Mouse (Mus musculus) forelimb bud, embryonic 11.5 days (tissue): ENCODE measurements at regions not wholly inside any gene's neighbourhood (a gene's known extent, or its start where the extent isn't known, plus 50 kb on each side); places are given as distances from the start of the nearest gene placed in this dataset.
A peak's percentile ranks its signal among the peaks of the same experiment; 100 is the strongest.

ENCODE experiments used
- DNase-seq: peaks from one replicate; pipeline ENCODE4 v3.0.0-alpha.2; 2012; ENCODE audit warnings: low read depth, low spot score

DNA sequence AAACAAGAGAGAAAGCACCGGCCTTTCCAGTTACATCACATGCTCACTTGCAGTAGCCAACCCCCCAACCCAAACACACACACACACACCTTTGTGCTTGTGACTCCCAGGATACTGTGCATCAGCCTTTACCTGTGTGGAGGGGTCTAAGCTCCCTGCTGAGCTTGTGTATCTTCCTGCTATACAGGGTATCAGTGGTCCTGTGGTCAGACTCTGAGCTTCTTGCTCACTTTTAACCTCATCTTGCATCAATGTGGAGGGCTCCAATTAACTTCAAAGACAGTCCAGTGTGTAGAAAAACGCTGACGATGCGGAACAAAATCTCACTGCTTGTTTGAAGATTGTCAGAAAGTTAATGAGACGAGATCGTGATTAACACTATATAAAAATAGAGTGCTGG is 71.4 kb upstream of the Gypa start:
- no peak for DNase-seq

DNA sequence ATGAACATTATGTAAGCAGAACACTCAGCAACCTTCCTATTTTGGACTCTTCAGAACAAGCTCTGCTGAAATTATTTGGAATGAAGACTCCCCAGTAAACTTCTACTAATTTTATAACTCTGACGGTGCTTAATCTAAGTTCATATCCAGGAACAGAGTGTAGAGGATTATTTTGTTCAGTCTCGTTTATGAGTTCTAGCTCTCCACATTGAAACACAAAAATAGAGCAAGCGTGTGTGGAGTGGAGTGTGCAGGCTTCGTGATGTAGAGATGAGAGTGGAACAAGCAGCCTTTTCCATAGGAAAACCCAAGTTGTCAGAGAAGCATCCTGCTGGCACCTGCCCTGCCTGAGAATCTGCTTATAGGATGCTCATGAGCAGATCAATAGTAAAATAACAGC is 77.5 kb upstream of the Gypa start:
- no peak for DNase-seq

DNA sequence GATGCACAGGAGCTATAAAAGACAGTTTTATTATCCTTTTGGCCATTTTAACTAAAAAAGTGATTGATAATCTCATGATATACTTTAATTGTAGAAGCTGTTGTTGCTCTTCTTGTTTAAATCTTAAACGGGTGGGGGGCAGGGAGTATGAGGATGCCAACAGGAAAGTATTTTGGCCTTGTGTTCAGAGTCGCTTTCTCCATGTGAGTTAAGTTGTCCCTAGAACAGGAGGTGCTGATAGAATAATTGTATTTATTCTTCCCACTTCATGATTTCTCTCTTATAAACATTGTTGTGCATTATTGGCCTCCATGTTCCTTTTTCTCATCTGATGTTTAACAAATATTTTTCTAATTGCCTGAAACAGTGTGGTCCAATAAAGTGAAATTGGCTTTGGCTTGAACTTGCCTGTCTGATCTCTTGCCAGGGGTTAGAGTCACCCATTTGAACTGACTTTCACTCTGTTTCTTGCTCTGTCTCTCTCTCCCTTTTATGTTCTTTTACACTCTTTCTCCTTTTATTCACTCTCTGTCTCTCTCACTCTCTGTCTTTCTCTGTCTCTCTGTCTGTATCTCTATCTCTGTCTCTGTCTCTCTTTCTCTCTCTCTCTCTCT is 93.9 kb upstream of the Gypa start:
- DNase-seq = no peak

DNA sequence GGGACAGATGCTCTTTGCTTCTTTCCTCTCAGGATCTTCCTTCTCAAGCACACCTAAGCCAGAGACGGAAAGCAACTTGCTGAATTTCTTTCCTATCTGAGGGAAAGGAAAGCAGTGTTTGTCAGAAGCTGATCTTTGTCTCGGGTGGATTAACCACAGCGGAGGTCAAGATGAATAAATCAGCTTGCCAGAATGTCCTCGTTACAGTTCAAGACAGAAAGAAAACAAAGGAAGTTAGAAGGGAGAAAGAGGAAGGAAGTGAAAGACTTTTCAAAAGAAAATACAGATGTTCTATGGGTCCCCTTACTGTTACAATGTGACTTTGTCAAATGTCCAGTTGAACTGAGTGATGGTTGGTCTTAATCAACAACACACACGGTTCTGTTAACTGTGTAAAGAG is 98.6 kb upstream of the Gypa start:
- no peak for DNase-seq

DNA sequence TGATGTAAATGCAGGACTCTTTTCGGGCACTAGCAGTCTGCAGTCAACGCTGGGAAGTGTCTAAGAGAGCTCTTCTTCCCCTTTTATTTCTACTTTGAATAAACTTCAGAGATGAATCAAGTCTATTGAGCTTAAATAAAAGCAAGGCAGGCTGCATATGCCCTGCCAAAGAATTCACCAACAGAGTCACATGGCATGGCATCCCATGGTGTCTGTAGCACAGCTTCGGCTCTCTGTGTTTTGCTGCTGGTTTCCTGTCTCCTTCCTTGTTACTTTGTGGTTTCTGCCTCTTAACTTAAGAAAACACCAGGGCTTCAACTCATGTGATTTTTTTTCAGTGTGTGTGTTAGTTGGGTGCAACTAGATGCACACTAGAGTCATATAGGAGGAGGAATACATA is 100.5 kb upstream of the Gypa start:
- DNase-seq = no peak

DNA sequence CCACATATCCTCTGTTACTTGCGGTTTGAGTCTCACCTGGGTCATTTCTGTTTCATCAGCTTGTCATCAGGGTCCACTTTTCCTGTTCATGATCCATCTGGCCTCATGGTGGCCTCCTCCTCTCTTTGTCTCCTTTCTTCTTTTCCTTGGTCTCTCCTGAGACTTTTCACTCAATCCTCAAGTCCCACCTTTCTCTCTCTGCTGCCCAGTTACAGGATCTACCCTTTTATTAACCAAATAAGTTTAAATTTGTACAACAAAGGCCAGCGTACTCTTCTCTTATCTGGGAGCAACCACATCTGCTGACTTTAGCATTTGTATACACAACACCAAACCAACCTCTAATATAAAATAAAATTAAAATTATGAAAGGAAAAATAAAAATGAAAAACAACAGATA is 124.4 kb upstream of the Gypa start:
- DNase-seq = no peak

DNA sequence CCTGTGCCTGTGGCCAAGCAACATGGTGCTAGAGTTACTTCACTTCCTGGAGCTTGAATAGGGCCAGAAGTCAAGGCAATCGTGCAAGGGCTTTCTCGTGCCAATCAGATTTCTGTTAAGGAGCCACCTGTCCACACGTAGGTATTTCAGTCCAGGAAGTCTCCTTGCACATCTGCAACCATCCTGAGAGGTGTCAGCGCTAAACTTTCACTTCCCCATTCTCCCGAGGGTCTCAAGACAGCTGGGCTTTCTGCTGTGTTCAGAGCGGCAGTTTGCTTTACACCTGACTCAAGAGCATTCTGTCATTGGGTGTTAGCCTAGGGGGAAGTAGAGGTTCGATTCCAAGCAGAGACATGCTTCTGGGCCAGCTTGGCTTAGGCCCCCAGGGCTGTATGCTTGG is 129.5 kb upstream of the Gypa start:
- DNase-seq = no peak

DNA sequence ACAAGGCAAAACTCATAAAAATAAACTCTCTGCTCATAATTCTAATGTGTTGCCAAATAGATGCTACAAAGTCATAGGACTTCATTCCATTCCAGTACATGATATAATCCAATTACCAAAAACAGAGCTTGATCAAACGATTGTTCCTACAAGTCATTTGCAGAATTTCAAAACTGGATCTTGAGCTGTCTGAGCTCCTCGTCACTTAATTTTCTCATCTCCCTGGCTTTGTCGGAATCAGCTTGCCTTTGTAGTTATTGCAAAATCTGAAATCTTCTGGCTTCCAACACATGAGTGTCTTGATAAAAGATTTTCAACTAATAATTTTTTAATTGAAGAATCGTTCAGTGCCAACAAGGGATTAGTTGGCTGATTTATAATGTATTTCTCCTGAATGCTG is 150.3 kb upstream of the Gypa start:
- DNase-seq = no peak

DNA sequence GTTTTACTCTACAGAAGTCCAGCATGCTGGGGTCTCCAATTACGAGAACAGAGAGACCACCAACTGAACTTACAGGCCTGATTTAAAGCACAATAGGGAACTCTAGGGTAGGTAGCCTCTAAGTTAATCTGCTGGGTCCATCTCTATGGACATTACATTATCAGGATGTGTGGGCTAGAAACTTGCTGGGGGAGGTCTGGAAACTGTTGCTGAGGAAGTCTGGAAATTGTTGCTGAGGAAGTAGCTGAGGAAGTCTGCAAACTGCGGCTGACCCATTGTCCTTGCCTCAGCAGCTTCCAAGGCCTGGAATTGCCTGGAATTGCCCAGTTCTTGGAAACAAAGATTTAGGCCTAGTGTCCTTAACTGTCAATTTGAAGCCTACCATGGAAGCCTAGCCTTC is 155.7 kb upstream of the Gypa start:
- DNase-seq = no peak

DNA sequence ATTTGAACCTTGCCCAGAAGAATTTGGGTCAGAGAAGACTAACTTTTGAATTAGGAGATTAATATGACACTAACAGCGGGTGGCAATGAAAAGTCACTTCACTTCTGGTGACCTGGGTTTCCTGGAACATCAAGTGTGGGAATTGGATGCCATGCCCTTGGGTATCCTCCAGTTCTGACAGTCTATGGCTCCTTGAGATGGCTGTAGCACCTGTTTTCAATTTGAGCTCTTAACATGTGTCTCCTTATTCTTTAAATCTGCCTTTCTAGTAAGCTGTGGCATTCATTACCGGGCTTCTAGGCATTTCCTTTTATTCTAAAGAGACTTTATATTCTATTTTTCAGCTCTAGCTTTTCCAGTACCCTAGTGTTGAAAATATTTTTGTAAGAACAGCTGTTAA is 164.9 kb upstream of the Gypa start:
- no peak for DNase-seq

DNA sequence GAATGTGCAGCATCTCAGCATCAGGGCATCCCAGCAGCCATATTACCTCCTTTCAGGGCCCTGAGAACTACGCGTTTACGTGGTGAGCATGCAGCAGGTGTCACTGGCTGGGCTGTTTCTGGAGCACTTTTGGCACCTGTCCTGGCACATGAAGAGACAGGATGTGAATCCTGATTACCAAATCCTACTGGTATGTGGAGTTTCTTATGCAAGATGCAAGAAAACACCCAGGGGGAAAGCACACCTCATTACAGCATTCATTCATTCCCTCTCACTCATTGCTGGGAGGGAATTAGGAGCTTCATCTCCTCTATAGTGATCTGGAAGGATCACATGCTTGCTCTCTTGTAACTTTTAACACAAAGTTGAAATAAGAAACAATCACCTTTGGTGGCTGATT is 167.7 kb upstream of the Gypa start:
- DNase-seq = no peak

DNA sequence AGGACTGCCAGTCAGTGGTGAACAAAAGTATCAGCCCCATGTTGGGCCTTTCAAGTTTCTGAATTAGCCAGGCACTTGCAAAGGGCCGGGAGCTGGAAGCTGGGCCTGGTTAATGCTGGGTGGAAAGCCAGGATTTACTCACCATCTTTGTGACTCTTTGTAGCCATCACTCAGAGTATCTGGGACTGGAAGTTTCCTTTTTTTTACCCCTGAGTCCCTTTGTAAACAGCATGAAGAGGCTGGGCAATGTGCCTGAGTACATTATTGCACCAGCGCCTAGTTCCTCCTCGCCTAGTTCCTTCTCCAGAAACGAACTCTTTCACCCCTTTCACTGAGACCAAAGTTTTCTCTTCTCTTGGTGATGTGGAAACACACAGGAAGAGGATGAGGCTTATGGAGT is 168.4 kb upstream of the Gypa start:
- DNase-seq = no peak

DNA sequence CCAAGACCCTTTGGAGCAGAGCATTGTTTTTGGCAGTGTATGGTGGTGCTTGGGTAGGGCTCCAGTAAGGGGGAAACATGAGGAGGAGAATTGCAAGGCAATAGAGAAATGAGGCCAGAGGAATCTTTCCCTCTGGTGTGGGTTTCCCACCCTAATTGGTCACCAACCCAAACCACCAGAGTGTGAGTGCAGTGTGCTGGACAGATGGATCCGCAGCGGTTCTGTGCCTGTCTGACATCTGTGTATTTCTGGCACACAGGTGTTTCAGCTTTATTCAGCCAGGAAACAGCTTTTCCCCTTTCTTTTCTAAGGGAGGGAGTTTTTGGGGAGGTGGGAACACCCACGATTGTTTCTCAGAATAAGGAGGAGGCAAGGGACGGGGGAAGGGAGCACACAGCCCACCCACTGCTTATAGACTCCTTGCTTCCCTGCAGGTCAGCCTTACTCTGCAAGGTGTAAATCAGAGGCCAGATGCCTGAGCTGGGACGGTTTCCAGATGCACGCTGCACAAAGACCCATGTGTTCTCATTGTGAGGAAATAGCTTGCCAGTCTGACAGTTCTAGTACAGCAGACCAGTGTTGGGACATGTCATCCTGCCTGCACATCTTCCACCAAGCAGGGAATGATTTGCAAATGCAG is 175.2 kb upstream of the Gypa start:
- peak; percentile 79 for DNase-seq

DNA sequence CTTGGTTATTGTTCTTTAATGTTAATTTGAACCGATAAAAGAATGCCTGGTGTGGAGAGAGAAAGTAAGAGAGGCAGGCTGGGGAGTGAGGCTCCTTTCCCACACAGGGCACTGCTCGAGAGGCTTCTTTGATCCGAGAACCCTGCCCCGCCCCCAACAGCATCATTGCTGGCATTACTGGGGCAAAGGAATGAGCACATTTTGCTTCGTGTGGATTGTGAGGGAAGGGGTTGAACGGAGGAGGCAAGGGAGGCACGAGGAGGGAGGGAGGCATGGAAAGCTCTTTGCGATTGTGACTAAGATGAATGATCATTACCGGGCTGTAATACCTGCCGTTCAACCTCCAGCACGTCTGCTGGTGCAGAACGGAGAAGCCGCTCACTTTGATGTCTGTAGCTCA is 178.2 kb upstream of the Gypa start:
- DNase-seq = peak; percentile 67

DNA sequence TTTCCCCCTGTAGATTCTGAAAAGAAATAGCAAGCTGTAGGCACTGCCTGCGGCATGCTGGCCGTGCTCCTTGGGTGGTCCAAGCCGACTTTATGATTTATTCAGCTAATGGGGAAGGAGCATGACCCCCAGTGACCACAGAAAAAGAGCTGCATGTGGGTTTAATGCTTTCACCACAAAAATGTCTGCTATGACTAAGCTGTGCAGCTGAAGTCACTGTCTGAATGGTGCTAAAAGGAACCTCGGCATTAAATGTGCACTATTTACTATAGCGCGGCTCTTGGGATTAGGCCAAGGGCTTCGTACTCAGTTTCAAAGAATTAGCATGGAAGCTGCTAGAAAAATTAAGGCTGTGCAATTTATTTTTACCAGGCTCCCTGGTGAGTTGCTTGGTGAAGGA is 178.8 kb upstream of the Gypa start:
- peak; percentile 90 for DNase-seq

DNA sequence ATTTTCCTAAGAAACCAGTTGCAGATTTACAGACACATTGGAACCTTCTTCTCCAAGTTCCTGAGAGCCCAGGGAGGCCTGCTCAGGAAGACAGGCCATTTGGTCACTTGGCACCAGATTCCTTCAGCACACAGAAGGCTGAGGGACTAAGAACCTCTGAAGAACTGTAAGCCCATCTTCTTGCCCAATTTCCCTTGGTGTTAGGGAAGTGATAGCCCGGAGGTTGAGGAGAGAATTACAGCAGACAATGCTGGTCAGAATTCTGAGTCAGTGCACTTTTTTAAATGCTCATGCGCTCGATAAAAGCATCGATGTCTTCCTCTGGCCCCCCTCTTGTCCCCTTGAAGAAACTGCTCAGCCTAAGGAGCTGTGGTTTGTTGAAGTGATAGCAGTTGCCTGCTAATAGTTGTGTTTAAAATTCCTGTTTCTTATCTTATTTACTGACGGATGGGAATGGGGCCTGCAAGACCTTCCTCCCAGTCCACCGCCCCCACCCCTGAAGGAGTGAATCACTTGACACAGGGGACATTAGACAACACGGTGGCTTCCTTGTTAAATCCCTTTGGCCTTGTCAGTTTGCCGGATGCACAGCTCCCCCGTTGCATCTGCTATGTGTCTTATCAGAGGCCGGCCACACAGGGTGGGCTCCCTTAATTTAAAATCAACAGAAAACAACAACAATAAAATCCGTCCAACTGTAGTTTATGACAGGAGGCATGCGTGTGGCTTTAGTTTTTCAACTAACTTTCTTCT is 179.5 kb upstream of the Gypa start:
- no peak for DNase-seq

DNA sequence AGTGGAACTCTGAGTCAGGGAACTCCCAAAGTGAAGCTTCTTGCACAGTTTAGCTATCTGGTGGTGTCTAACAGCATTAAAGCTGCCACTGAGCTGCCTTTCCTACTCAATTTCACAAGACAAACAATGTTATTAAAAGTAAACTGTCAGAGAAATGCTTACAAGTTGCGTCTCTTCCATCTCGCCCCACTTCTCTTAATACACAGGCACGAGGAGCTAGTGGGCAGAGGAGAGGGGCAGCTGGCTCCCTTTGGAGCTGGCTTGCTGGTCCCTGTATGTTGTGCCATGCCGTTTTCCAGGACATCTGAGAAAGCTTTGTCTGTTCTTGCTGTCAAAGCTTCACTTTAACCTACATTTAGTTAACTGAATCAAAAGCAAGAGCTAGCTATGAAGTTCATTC is 185.8 kb upstream of the Gypa start:
- DNase-seq = no peak

DNA sequence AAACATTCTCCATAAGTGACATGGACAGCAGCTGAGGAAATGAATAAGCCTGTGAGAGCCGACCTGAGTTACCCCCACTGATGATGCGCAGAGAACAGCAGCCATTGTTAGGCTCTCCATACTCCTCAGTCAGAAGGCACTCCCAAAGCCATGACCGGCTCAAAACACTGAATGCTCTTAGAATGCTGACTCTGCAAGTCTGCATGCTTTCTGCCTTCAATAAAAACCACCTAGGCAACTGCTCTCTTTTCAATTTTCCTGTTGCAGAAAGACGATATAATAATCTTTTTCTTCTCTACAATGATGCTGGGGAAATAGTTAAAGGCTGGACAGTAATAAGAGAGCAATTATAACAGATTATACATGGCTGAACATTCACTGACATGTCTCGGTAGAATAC is 195.0 kb upstream of the Gypa start:
- DNase-seq = no peak

DNA sequence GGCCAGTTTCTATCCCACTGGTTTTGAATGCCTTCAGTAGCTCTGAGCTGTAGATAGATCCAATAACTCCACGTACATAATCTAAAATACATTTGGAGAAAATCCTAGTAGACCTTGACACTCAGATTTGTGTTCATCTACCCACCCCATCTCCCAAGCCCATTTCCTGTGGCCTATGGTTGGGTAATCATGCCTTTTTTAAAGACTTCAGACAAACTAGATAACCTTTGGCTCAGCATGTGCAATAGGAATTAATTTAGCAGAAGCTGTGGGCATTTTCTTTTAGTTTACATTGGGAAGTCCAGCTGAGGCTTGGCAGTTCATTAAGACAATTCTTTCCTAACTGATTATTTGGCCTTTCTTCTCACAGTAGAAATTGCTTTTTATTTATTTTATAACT is 203.3 kb upstream of the Gypa start:
- DNase-seq = no peak

DNA sequence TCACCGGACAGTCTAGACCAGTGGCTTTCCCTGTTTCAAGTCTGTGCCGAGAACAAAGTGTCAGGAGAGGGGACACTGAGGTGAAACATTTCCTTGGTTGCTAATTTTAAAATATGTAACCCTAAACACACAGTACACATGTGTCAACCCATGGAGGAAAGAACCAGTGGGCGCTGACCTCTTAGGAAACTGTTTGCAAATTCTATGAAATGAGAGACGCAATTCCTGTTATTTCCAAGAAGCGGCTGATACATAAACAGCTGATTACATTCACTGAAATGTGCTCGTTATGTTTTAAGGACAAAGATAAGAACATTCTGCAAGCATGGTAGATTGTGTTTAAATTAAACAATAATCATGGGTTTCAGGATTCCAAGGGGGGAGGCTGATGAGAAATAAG is 204.3 kb upstream of the Gypa start:
- no peak for DNase-seq

DNA sequence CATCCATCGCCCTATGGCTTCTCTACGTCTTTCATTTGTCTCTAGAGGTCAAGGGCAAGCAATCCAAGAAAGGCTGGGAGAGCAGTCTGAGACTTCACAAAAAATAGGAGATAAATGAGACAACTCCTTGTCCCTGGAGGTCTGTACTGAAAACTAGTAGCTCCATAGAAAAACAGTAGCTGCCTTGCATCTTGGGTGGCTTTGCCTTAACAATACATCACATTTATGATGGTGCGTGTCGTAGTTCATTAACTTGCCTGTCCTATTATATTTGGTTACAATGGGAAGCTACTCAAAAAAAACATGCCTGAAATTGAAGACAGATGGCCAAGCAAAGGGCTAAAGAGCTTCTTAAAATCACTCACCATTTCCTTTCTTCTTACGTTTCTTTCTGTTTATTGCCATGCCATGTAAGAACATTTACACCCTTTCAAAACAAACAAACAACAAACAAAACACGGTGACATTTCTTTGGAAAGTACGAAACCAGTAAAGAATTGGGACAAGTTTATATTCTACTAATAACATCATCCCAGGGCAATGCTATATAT is 211.2 kb upstream of the Hhip start:
- DNase-seq = no peak

DNA sequence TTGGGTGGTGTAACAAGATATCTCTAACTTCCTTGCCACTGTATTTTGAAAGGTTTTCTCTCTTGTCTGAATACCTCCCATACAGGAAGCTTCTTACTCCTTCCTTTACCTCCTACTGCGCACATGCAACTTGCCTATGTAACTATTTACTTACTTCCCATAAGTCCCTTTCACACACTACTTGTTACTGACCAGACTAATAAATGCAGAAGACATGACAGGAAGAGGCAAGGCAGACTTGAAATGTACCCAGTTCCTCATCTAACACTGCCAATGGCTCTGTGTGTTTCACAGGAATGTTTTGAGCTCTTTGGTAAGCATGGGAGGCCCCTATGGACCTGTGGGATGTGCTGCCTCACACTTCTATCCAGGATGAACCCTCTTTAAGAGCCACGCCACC is 207.1 kb upstream of the Hhip start:
- no peak for DNase-seq

DNA sequence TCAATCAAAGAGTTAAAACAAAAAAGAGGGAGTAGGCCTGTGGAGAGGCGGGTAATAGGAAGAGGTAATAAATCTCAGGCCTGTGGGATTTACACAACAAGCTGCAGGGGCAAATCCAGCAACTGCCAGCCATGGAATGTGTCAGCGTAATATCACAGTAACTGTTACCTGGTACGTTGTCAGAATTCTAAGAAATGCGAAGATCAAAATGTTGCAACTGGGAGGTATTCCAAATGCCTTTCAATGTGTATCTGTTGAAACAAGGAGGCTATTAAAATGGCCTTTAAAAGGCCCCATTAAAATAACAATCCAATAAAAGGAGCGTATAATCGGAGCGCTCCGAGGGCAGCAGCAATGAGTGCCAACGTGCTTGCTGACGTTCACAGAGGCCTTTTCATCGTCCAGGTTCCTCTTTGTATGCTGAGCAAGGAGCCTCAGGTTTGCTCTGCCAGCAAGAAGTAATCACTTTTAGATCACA is 205.7 kb upstream of the Hhip start:
- peak; percentile 58 for DNase-seq
